Mouse (Mus musculus) cortical plate, adult 2 months (tissue): ENCODE data around the gene Sema6d.

Experiments used
- CTCF ChIP-seq: fragments of 200-500 bp; IDR thresholded peaks from 2 replicates; pipeline ENCODE4 v1.5.1; 2011; ENCODE audit warnings: mild to moderate bottlenecking, control low read depth, low read length; ENCODE audit not compliant: insufficient read depth; ENCODE audit errors: extremely low read depth
- POLR2A ChIP-seq: fragments of 200-500 bp; IDR thresholded peaks from 2 replicates; pipeline ENCODE4 v1.6.1; 2011; ENCODE audit warnings: mild to moderate bottlenecking, low read length, control low read depth; ENCODE audit not compliant: insufficient read depth; ENCODE audit errors: extremely low read depth

DNA sequence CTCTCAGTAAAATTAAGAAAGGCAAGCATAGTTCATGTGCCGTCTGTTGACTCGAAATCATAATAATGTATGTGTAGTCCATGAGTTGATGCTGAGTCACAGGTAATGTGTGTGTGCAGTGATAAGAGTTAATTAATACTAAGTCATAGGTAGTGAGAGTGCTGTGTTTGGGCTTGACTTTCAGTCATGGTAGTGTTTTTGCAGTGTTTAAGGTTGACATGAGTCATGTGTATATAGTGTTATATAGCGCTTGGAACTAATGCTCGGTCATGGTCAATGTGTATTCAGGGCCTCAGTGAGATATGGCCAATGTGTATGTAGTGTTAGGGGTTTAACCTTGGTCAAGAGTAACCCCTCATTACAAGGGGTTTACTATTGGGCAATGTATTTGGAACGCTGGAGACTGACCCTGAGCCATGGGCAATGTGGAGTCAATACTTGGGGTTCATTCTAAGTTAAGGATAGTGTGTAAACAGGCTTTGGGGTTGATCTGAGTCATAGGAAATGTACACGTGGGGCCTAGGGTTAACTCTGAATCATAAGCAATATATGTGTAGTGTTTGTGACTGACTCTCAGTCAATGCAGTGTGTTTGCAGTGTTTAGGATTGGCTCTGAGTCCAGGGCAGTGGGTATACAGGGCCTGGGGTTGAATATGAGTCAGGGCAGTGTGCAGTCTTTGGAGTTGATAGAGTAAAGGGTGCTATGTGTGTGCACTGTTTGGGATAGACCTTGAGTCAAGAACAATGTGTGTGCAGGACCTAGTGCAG lies 219.8 kb downstream of the Sema6d start:
- TF ChIP-seq POLR2A (no peak), CTCF (no peak)
